Mouse (Mus musculus) layer of hippocampus, postnatal 14 days (tissue): Measurements from ENCODE around the gene Gm33543. TPM values are rescaled to one million over a fixed set of nuclear protein-coding genes. Genes with fewer than 3 reads are reported as not detected.

Source experiments
- DNase-seq, 2 experiments: peaks; one replicate each; pipeline ENCODE4 v3.0.0; 2021 to 2022; ENCODE audit warnings: low spot score in 2 of 2, mixed read lengths in 1 of 2
- total RNA-seq, 2 experiments: library from RNA; stranded (reverse); gene quantifications; 2 replicates each; pipeline ENCODE4 v1.2.3; 2021

The Gm33543 gene
- total RNA-seq, 2 experiments from 2014 or later: not detected

DNA sequence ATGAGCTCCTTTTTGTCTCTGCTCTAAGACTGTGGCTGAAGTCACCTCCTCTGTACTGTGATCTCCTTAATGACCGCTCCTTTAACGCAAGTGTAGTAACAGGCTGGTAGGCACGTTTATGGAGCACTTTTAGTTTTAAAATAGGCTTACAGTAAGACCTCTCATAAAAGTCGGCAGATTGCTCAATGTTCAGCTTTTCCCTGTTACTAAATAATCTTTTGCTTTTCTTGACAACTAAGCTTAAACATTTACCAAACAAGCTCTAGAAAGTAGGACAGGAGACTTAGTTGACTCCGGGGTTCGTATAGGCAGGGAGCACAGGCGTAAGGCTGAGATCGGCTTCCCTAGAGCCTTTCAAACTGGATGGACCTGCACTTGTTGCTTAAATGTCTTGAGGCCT, 64.1 kb downstream of the Gm33543 start:
- DNase-seq: no peak

DNA sequence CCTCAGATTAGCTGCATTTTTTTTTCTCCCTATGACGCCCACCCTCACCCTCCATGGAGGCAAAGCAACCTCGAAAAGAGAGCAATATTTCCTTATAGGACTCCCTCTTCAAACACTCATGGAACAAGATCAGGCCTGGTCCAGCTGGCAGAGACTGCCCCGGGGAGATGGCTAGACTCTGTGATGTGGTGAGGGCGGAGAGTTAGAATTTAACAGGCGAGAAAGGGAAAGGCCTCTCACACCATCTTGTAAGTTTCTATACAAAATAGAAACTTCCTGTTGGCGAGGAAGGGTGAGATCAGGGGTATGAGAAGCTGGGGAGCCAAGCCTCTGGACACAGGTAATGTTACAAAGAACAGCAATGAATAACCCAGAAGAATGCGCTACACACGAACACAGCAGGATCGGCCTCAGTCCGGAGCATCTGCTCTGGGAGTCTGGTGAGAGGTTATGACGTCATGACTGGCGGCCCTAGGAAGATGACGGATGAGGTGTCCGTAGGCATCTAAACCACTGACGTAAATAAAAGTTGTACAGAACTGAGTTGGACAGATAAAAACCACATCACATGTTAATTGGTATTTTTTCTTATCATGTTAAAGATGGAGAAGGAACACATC, 64.9 kb downstream of the Gm33543 start:
- DNase-seq: no peak

DNA sequence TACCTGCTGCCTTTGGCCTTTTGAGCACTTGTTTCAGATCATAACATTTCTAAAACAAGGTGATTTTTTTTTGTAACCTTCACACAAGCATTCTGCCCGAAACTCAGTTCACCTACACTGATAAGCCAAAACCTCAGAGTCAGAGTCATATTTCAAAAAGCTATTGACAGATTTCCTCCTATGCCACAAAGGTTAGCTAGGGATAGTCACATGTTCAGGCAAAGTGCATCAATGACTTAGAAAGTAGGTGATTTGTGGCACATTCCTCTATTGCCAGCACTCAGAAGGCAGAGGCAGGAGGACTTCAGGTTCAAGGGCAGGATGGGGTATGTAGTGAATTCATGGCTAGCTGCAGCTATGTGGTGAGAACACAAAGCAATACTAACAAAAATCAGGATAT, 65.7 kb downstream of the Gm33543 start:
- DNase-seq: no peak

DNA sequence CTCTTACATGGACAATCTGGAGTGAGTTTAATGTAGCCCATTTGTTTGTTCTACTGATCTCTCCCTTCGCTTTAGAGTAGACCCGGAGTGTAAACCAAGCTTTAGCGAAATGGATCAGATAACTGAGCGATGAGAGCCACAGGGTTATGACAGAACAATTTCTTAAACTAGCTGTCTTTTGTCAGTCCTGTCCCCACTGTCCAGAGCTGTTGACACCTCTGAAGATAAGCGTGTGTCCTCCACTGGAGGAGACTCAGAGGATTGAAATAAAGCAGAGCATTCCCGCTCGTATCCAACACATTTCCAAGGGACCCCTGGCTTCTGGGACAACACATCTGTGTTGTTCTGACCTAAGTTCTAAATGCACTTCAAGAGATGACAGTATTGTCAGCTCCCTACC, 67.9 kb downstream of the Gm33543 start:
- DNase-seq: no peak

DNA sequence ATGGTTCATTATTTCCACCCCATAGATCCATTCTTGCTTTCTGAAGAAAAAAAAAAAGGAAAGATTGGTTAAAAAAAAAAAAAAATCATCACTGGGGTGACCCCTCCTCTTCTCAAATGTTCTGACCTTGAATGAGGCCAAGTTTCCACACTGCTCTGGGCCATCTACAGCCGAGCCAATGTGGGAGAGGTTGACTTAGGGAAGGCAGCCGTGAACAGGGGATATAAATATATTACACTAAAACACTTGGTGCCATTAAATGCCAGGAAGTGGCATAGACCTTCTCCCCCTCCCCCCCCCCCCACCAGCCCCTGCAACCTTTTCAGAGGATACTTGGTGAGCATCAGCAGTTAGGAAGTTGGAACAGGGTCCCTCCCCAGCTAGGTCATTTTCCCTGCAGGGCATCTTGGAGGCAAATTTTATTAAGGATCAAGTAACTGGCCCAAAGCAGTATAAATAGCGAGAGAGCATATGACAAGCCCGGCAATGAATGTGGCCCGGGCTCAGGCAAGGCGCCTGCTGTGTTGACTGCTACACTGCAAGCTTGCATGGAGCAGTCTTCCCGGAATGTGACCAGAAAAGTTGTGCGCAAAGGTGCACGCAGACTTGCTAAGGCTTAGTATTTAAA, 68.6 kb downstream of the Gm33543 start:
- no peak for DNase-seq

Other genes with a start within 250 kb of the Gm33543 start
- not detected for gene Anapc15-ps, start 169.5 kb downstream of the Gm33543 start, total RNA-seq
- 10 to 100 TPM; 26.9 to 30.7 TPM for gene Eea1, start 97.7 kb upstream of the Gm33543 start, total RNA-seq